Mouse (Mus musculus) monocyte, adult 2 months (primary cell): ENCODE data around the gene Dstyk.

Experiments used
- DNase-seq, 2 experiments: peaks; one replicate each; pipeline ENCODE4 v3.0.0; 2022; ENCODE audit warnings: low spot score in 2 of 2, low read depth in 1 of 2

Gene Dstyk

DNA sequence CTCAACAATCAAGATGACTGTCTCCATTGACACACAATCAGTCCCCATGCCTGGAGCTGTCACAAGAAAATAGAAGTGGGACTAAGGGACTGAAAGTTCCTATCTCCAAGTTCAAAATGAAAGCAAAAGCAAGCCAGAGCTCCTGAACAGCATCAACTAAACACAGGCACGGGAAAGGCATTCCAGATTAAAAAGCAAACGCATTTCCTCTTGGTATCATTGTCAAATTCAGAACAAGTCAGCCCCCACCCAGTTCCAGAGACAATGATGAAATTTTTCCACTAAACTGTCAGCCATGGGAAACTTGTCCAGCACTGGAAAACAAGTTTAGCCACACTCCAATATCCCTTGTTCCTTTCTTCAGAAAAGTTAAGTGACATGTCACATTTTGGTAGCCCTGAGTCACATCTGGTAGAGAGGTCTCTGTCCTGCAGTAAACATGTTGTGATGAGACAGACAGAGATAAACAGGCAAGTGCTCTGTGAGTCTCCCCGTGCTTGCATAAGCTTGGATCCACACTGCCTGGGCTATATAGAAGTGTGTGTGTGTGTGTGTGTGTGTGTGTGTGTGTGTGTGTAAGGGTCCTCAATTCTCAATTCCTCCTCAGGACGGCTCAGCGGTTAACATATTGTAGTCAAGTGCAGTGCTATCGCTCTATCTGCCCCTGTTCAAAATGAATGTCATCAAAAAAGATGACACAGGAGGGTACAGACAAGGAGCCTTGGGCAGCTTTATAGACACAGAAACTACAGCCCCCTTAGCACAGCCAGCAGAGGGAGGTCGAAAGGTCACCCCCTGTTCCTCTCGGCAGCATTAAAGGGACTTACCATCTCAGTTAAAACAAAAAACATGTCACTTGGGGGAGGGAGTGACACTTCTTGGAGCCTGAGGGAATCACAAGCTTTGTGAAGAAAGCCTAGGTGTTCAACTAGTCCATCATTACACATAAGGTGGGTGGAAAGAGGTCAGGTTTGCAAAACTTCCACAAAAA lies 28.2 kb upstream of the Dstyk start:
- no peak for DNase-seq

DNA sequence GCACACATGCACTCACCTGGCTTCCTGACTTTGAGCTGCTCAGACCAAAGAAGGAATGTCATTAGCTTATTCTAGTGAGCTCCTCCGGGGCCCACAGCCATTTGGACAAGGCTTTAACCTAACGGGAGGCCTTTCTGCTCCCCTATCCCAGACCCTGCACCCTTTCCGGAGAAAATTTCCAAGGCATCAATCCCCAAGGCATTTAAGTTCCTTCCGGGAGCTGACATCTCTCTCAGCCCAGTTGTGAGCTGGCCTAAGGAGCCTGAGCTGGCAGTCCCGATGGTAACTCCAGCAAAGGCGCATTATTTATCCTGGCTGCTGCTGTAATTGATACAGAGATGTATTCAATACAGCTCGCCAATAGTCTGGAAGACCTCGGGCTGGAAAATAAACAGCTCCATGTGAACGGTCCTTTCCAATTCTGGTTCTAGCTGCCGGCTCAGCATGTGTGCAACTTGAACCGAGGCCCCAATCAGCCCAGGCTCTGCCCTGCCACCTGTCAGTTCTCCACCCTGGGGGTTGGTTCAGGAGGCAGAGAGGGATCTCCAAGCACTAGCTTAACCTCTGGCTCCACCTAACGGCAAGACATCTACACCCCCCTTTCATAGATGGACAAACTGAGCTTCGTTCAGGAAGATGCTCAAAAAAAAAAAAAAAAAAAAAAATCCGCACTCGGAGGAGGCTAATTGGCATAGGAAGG lies 27.3 kb upstream of the Dstyk start:
- DNase-seq = no peak

DNA sequence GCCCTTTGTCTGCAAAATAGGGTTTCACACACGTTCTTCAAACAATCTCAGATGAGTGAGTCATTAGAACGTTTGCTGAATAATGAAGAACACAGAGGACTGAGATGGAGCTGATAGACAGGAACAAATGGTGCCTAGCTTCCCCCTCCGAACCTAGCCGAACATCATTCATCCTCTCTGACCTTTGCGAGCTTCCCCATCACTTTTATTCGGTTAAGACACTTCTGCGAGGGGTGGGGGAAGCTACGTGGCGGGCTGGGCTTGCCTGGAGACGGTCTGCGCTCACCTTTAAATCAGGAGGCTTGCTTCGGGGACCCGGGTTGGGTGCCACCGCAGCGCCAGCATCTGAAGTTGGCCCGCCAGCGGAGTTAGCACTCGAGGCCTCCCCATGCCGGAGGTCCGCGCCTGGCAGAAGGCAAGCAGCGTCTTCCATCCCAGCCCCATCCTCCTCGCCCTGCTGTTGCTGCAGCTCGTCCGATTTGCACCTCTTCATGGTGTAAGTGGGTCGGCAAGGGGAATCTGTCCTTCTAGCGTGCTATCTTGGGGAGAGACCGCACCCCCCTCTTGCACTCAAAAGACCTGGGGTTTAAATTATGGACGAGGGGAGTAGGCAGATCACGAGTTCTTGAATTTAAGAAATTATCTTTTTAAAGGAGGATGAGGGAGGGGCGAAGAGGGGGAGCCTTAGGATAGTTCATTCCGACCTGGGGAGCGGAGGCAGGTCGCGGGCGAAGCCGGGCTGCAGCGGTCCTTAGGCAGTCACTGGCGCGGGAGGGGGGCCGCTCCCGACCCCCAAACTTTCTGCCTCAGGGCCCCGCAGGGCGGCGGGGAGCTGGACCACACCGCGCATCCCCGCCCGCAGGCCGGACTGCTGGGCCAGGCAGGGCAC lies 26.4 kb upstream of the Dstyk start, which contains the start of gene Tmcc2:
Tmcc2 (minus strand) TSS at position 591 of the 889 bp plus-strand sequence.
- DNase-seq = no peak

DNA sequence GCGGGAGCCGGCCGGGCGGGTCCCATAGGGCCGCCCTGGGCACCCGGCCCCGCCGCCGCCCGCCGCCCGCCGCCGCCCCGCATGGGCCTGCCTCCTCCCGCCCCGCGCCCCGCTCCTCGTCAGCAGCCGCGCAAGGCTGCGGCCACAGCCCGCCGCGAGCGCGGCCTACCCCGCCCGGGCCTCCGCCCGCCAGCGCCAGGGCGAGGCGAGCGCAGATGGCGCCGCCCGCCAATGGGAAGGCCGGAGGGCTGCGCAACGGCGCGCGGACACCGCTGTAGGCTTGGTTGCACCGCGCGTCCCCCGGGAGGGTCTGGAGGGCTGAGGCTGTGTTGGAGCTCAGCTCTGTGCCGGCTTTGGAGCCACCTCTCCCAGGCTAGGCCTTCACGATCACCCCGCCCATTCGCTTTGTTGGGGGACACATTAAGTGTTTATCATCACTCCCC lies 25.8 kb upstream of the Dstyk start:
- DNase-seq = no peak

DNA sequence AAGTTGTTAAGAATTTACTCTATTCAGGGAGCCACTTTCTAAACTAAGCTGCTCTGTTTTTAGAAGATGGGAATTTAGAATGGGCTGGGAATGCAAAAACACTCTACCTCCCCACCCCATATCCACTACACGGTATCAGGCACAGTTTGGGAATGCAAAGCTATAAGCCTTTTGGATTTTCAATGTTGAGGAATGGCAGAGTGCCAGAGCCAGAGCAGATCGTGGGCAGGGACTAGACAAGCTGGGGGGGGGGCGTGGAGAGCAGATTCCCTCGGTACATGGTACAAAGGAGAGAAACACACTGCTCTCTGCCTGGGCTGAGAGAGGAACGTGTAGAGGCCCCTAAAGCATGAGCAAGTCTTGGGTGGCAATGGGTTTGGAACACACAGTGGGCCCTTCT lies 24.5 kb upstream of the Dstyk start:
- no peak for DNase-seq

DNA sequence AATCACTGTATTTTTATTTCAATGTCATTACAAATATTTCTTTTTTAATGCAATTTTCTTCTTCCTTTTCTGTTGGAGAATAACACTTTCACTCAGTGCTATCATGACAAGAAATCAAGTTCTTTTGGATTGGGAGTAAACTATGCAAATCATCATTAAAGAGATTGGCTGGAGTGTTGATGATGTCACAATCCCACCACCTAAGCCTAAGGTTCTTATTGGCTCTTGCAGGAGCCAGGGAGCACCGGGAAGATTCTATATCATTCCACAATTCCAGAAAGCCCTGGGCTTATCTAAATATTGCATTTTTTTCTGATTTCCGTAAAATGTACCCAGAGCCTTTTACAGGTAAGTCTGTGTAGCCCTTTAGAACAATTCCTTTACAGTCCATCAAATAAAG lies 20.6 kb upstream of the Dstyk start:
- no peak for DNase-seq

DNA sequence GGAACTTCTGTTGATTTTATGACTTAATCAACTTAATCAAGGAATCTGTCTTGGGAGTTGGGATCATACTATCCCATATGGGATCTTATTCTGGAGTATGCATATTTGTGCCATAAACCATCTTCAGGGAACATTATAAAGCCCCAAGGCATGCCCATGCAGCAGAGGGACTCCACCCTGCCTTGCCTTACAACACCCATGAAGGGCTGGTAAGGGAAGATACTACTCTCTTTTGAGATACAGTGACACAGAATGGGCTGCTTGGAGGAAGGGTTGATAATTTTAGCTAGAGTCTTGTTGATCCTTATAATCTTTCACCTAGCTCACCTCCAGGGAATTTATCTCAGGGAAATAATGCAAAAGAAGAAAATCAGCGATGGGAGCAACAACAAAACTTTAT lies 16.8 kb upstream of the Dstyk start:
- DNase-seq = no peak

DNA sequence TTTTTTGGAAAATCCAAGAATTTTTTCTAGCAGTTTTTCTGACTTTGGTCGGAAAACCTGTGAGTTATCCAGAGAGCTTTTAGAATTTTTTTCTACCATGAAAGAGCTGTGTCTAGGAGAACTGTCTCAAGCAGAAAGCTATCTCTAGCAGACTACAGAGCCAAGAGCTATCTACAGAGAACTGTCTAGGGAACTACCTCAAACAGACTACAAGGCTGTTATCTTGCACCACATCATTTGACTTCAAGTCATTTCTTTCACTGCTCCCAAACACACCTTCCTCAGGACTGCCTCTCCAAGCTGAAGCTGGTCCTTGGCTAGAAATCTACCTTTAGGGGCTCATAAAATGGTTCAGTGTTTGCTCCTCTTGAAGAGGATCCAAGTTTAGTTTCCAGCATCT lies 15.5 kb upstream of the Dstyk start:
- DNase-seq = no peak

DNA sequence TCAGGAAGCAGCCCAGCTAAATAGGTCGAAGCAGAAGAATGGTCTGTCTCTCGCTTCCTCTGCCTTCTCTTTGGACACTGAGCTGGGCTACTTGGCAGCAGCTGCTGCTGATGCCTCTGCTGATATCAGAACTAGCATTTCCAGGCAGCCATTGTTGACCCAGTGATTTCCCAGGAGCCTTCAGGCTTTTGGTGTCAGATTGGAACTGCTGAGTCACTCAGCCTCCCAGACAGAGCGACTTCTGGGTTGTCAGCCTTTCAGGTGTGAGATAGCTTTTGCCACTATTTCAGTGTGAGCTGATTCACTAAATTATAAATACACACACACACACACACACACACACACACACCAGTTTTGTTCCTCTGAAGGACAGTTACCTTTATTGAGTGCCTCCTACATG lies 6.7 kb upstream of the Dstyk start:
- DNase-seq = no peak

DNA sequence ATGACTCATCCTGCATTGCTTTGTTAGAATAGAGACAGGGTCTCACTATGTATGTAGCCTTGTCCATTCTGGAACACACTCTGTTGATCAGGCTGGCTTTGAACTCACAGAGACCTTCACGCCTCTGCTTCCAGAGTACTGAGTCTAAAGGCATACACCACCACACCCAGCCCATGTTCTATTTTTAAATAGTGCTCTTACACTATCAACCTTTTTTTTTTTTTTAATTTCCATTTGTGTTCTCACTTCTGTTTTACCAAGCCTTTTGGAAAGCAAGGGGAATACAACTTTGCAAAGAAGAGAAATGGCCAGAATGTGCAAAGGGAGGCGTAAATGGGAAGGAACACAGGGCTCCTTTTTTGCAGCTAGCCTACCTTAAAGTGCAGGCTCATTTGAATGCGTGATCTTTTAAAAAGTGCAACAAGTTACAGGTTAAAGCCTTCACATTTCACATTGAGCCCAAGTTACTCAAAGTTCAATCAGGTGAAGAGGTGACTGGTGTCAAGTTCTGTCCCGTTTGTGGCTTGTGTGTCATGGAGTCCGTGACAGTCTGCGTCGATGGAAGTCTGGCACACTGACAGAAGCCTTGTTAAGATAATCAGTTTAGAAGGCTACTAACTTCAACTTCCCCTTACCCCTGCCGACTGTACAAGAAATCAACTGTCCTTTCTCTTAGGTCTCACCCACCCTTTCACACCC lies 962 bp upstream of the Dstyk start:
- DNase-seq = no peak

DNA sequence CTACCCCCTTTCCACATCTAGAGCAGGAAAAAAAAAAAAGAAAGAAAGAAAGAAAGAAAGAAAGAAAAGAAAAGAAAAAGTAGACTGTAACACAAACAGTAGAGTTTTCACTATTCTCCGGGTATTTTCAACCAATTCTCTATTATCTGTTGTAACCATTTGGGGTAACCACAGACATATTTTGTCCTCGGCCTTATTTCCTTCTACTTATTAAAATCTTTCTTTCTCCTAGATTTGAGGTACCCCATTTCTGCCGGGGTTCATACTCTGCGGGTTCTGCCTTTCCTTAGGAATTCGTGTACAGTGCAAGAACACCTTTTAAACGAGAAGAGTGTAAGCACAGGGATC lies 438 bp upstream of the Dstyk start:
- DNase-seq = no peak

DNA sequence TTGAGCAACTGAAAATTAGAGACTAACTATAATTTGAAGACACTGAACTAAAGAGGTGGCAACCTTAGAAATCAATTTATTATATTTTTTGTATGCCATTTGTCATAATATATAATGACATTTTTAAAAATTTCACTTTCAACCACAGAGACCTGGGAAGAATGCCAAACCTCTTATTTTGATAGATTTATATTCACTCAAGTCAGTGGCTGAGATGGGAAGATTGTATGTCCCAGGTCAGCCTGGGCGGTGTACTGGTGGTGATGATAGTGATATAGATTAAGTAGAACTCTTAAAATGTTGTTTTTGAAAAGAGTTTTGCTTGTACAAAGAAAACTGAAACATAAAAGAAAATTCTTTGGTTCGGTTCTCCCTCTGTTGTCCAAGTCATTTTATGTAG lies 2.9 kb downstream of the Dstyk start:
- DNase-seq = no peak

DNA sequence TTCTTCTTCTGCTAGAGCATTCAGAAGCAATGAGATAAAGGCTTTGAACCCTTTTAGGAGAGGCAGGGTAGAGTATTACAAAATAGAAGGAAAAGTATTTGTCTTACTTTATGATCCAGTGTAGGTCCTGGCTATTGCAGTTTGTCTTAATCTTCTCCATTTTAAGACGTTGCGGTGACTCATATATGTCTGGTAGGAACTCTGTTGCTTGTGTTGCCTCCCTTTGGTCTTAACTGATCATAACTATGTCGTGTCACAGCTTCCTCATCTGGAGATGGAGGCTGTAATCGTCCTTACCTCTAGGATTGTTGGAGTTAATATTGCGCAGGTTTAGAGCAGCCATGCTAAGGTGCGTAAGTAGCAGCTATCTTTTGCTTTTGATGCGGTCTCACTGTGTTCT lies 3.3 kb downstream of the Dstyk start:
- DNase-seq = no peak

DNA sequence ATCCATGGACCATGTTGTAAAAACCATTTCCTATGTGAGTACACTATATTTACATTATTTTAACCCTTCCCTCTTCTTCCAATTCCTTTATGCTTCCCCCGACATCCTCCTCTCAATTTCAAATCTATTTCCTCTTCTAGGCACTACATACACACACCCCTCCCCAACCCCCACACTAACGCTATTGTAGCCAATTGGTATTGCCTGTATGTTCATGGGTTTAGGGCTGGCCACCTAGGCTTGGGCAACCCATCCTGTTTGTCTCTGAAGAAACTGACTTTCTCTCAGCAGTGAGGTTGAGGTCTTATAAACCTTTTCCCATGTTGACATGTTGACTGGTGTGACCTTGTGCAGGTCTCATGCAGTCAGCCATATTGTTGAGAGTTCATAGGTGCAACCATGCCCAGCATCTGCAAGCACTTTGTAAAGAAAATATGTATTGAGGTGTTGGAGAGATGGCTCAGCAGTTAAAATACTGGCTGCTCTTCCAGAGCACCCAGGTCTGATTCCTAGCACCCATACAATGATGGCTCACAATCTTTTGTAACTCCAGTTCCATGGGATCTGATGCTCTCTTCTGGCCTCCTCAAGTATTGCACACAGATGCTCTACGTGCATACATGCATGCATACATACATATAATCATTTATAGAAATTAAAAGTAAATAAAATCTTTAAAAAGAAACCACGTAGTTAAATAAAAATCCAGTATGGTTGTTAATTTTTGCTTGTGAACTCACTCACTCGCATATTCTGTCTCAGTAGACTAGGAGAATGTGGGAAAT lies 5.7 kb downstream of the Dstyk start:
- DNase-seq = no peak

DNA sequence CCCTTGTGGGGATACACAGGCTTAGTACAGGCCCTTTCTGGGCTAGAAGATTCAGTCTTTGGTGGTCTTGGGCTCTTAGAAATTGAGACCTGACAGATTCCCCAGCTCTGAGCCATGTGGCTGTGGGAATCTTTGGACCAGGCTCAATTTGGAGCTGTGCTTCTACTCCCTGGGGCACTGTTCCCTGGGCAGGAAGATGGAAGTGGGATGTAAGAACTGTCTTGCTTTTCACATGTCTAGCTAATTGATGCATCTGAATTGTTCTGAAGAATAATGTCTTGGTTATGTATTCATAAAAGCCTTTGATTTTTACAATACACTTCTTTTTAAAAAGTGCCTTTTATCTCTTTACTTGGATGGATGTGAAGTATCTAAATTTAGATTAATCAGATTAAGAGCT lies 8.2 kb downstream of the Dstyk start:
- no peak for DNase-seq

DNA sequence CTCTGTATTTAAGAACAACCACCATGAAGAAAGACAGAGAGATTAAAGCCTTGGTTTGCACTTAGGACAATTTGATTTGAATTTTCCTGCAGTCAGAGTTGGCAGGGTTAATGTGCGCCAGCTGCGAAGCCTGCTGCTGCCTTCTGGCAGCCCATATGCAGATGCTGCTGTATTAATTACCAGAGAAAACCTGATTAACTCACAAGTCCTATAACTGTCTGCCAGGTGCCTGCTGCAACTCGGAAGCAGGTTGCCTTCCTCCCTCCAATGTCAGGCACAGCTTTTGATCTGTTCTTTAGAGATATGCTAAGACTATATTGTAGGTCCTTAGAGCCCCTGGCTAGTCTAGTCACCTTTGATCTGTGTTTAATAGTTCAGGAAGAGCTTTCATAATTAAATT lies 13.5 kb downstream of the Dstyk start:
- no peak for DNase-seq

DNA sequence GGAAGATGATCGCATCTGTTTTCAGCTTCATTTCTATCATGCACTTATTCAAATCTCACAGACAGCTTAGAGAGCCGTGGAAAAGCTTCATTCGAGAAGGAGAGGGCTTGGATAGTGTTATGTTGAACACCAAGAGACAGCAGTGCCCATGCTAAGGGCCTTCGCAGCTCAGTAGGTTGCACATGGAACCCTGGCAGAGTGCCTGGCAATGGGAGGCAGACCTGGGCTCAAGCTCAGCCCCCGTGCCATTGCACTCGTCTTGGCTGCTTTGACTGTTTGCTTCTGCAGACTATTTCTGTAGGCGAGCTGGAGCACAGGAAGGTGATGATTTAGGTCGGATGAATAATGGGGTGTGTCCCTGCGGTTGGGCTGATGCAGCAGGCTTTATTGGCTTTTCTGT lies 14.4 kb downstream of the Dstyk start:
- DNase-seq = no peak

DNA sequence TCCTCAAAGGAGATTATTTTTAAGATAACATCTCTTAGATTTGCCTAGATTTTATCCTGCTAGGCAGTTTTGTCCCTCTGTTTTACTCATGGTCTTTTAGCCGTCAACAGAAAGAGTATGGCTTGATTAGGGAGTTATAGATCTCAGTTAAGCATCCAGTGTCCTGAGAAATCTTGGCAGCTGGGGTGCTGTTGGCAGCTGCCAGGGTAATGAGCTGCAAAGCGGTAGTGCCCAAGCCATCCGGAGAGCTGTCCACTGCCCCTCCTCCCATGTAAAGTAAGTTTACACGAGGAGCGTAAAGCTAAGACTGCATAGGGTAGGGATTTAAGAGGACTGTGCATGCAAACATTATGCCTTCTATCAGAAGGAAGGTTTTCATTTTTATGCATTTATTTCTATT lies 16.0 kb downstream of the Dstyk start:
- no peak for DNase-seq

DNA sequence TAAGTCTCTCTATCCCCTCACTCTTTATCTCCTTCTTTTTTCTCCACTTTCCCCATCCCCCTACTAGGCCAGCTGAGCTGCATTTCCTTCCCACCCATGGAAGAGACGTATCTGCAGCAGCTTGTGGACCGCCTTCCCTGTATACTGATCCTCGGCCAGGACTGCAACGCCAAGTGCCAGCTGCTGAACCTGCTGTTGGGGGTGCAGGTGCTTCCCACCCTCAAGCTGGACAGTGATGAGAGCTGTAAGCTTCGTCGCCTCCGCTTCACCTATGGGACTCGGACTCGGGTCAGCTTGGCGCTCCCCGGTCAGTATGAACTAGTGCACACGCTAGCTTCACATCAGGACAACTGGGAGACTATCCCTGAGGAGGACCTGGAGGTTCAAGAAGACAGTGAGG lies 16.7 kb downstream of the Dstyk start:
- no peak for DNase-seq

DNA sequence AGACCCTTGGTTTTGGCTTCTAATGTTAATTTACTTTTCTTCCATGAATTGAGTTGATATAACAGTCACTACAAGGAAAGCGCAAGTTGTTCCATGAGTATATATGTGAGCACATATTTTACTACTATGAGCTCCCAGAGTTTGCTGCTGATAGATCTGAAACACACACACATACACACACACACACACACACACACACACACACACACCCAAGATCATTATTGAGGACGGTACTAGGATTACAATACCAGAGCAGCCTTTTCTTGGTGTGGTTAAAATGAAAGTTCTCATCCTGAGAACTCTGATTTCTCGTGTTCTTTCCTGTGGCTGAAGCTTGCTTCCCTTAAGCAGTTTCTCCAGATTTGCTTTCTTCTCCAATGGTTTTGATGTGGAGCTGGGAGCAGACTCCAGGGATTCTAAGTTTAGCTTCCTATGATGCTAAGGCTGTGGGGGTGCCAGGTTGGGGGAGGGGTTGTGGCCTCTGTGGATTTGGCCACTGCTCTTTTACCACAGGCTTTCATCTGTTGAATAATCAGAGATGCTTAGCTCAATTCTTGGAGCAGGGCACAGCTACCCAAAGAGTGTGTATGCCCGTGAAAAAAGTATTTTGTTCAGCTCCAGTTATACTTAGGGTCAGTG lies 19.1 kb downstream of the Dstyk start:
- no peak for DNase-seq
